Mouse (Mus musculus): ENCODE measurements around the gene Sdc3.

The Sdc3 gene

DNA sequence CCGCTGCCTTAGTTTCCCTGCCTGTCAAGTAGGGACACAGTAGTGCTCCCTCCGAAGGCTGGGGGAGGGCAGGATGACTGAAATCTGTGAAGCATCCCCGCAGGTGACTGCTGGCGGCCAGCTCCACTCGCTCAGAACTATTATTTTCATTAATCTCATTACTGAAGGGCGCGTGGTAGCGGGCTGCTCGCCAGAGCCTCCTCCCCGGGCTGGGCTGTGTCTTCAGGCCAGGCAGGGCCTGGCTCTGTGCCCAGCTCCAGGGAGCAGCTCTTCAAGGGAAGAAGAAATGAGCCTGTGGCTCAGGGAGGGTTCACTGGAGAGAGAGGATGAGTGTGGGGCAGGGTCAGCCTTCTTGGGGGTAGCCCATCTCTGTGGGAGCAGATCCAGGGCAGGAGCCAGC is 82.3 kb downstream of the Sdc3 start:
- no peak for DNase-seq (ENCODE audit: extremely low spot score, low spot score)

All from neural tube, embryonic 10.5 days (tissue).